Mouse (Mus musculus): ENCODE data around the gene Slc52a3. TPM values are rescaled to one million over a fixed set of nuclear protein-coding genes. Genes with fewer than 3 reads are reported as not detected.
A peak's percentile ranks its signal among the peaks of the same experiment; 100 is the strongest.

Slc52a3 gene
- polyA plus RNA-seq, 1 experiment from 2014 or later = 0.56 TPM

DNA sequence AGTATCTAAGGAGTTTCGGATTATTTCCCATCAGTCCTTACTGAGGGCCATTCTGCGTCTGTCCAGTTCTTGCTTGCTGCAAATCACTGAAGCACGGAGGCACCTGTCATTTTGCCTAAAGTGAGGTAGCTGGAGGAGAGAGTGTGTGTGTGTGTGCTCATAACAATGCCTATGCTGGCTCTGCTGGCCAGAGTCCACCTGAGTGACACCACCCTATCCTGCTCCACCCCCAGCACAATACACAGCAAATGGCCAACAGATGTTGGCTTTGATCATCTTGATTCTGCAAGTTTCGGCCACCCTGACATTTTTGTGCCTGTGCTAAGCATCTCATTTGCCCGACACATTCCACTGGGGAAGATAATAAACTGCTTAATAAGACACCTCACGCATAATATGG is 17.8 kb upstream of the Slc52a3 start:
- Histone ChIP-seq H3K9me3 (ENCODE audit: control insufficient read depth, low read length) (no peaks in the 10 kb centered on the region), H3K4me2 (replicated peaks; ENCODE audit: low read depth, low read length) (peak overlapping the region; percentile 71), H3K36me3 (ENCODE audit: control insufficient read depth, insufficient read depth, low read length) (no peaks in the 10 kb centered on the region), H3K27ac (ENCODE audit: low read depth, low read length) (no peak overlapping the region), H3K27me3 (ENCODE audit: control insufficient read depth, insufficient read depth, low read length) (no peaks in the 10 kb centered on the region), H3K9ac (ENCODE audit: low read depth, low read length) (no peak overlapping the region), H3K4me1 (replicated peaks; ENCODE audit: control insufficient read depth, insufficient read depth, low read length) (peaks cover 5% of the 10 kb centered on the region; the same call in 1 of the 2 replicates), H3K4me3 (ENCODE audit: low read depth, low read length) (peak overlapping the region; percentile 92; the same call in 1 of the 2 replicates)
- 72% methylated on average over 6 of the region's 6 CpGs for WGBS
- no peak for DNase-seq (ENCODE audit: low spot score)
- ATAC-seq (ENCODE audit: low FRiP score) = no peak

GRCm38 (mm10) chr2:151979470-151980354 is 16.6 kb upstream of the Slc52a3 start, which contains the start of gene Fam110a:
Gene Fam110a, minus strand, starts transcription at chr2:151980219.
- Histone ChIP-seq H3K36me3 (ENCODE audit: control insufficient read depth, insufficient read depth, low read length) (no peaks in the 10 kb centered on the region), H3K4me3 (ENCODE audit: low read depth, low read length) (peak within 1 kb of the TSS; percentile 92), H3K27ac (ENCODE audit: low read depth, low read length) (peak within 1 kb of the TSS; percentile 70), H3K9me3 (ENCODE audit: control insufficient read depth, low read length) (no peaks in the 10 kb centered on the region), H3K9ac (ENCODE audit: low read depth, low read length) (peak within 1 kb of the TSS; percentile 84), H3K27me3 (ENCODE audit: control insufficient read depth, insufficient read depth, low read length) (no peaks in the 10 kb centered on the region), H3K4me2 (replicated peaks; ENCODE audit: low read depth, low read length) (peak within 1 kb of the TSS; percentile 71), H3K4me1 (replicated peaks; ENCODE audit: control insufficient read depth, insufficient read depth, low read length) (peaks cover 5% of the 10 kb centered on the region; the same call in 1 of the 2 replicates)
- peak; percentile 94 for DNase-seq (ENCODE audit: low spot score)
- peak; percentile 91 for ATAC-seq (ENCODE audit: low FRiP score)
- under 1% methylated on average over 46 of the region's 46 CpGs for WGBS

DNA sequence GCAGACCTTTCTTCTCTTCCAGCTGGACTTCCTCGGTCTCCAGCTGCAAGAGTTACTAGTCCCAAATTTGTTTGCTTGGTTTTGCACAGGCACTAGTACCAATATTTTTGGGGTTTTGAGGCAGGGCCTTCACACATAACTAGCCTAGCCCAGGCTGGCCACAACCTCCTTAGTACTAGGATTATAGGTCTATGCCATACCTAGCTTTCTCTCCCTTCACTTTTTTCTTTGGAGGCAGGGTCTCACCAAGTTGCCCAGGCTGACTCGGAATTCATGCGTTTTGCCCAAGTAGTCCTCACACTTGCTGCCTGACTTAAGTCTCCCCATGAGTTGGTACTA is 16.0 kb upstream of the Slc52a3 start:
- Histone ChIP-seq H3K27ac (ENCODE audit: low read depth, low read length) (peak overlapping the region; percentile 70), H3K27me3 (ENCODE audit: control insufficient read depth, insufficient read depth, low read length) (no peaks in the 10 kb centered on the region), H3K4me3 (ENCODE audit: low read depth, low read length) (peak overlapping the region; percentile 92), H3K36me3 (ENCODE audit: control insufficient read depth, insufficient read depth, low read length) (no peaks in the 10 kb centered on the region), H3K9ac (ENCODE audit: low read depth, low read length) (peak overlapping the region; percentile 40), H3K9me3 (ENCODE audit: control insufficient read depth, low read length) (no peaks in the 10 kb centered on the region), H3K4me1 (replicated peaks; ENCODE audit: control insufficient read depth, insufficient read depth, low read length) (peaks cover 5% of the 10 kb centered on the region; the same call in 1 of the 2 replicates), H3K4me2 (replicated peaks; ENCODE audit: low read depth, low read length) (peak overlapping the region; percentile 71; the same call in 1 of the 2 replicates)
- peak; percentile 54 for ATAC-seq (ENCODE audit: low FRiP score)
- DNase-seq (ENCODE audit: low spot score) = no peak
- WGBS = 45% methylated on average over 3 of the region's 3 CpGs

DNA sequence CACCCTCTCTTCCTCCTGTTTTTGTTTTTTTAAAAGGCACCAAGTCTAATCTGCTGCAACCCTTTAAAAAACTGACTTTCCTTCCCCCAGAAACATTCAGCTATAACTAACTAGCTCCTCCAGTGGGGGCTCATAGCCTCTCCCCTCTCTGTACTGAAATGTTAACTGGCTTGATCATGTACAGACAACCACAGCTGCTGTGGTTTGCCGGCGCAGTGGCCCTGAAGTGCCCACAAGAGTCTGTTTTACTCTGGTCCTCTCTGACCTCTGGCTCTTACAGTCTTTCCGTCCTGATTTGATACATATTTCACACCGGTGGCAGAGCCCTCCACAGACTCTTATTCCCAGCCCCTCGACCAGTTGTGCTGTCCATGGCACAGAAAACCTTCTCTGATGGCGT is 15.0 kb upstream of the Slc52a3 start:
- Histone ChIP-seq H3K9me3 (ENCODE audit: control insufficient read depth, low read length) (no peaks in the 10 kb centered on the region), H3K4me2 (replicated peaks; ENCODE audit: low read depth, low read length) (no peak overlapping the region), H3K4me1 (replicated peaks; ENCODE audit: control insufficient read depth, insufficient read depth, low read length) (peaks cover 5% of the 10 kb centered on the region; the same call in 1 of the 2 replicates), H3K9ac (ENCODE audit: low read depth, low read length) (no peak overlapping the region), H3K36me3 (ENCODE audit: control insufficient read depth, insufficient read depth, low read length) (no peaks in the 10 kb centered on the region), H3K4me3 (ENCODE audit: low read depth, low read length) (no peak overlapping the region), H3K27ac (ENCODE audit: low read depth, low read length) (no peak overlapping the region), H3K27me3 (ENCODE audit: control insufficient read depth, insufficient read depth, low read length) (no peaks in the 10 kb centered on the region)
- WGBS = 69% methylated on average over 6 of the region's 6 CpGs
- DNase-seq (ENCODE audit: low spot score) (no peak), ATAC-seq (ENCODE audit: low FRiP score) (no peak)

GRCm38 (mm10) chr2:151982476-151982875 is 13.8 kb upstream of the Slc52a3 start:
- Histone ChIP-seq H3K9ac (ENCODE audit: low read depth, low read length) (no peak overlapping the region), H3K27me3 (ENCODE audit: control insufficient read depth, insufficient read depth, low read length) (no peaks in the 10 kb centered on the region), H3K4me3 (ENCODE audit: low read depth, low read length) (no peak overlapping the region), H3K9me3 (ENCODE audit: control insufficient read depth, low read length) (no peaks in the 10 kb centered on the region), H3K4me1 (replicated peaks; ENCODE audit: control insufficient read depth, insufficient read depth, low read length) (peaks cover 5% of the 10 kb centered on the region; the same call in 1 of the 2 replicates), H3K4me2 (replicated peaks; ENCODE audit: low read depth, low read length) (no peak overlapping the region), H3K27ac (ENCODE audit: low read depth, low read length) (no peak overlapping the region), H3K36me3 (ENCODE audit: control insufficient read depth, insufficient read depth, low read length) (no peaks in the 10 kb centered on the region)
- ATAC-seq (ENCODE audit: low FRiP score) (no peak), DNase-seq (ENCODE audit: low spot score) (no peak)

GRCm38 (mm10) chr2:151984019-151984418 is 12.3 kb upstream of the Slc52a3 start:
- Histone ChIP-seq H3K9me3 (ENCODE audit: control insufficient read depth, low read length) (no peaks in the 10 kb centered on the region), H3K4me2 (replicated peaks; ENCODE audit: low read depth, low read length) (no peak overlapping the region), H3K4me1 (replicated peaks; ENCODE audit: control insufficient read depth, insufficient read depth, low read length) (peaks cover under 1% of the 10 kb centered on the region; the same call in 1 of the 2 replicates), H3K36me3 (ENCODE audit: control insufficient read depth, insufficient read depth, low read length) (no peaks in the 10 kb centered on the region), H3K27me3 (ENCODE audit: control insufficient read depth, insufficient read depth, low read length) (no peaks in the 10 kb centered on the region), H3K27ac (ENCODE audit: low read depth, low read length) (no peak overlapping the region), H3K4me3 (ENCODE audit: low read depth, low read length) (no peak overlapping the region), H3K9ac (ENCODE audit: low read depth, low read length) (no peak overlapping the region)
- ATAC-seq (ENCODE audit: low FRiP score) (no peak), DNase-seq (ENCODE audit: low spot score) (no peak)
- WGBS = 71% methylated on average over 9 of the region's 9 CpGs

- H3K4me2 ChIP-seq (replicated peaks; ENCODE audit: low read depth, low read length) = no peak overlapping the region
- no peak for ATAC-seq (ENCODE audit: low FRiP score)
Observed at GRCm38 (mm10) chr2:151985426-151986172, 10.7 kb upstream of the Slc52a3 start.

GRCm38 (mm10) chr2:151986958-151987357 is 9.4 kb upstream of the Slc52a3 start:
- H3K4me1 ChIP-seq (replicated peaks; ENCODE audit: control insufficient read depth, insufficient read depth, low read length) = no peaks in the 10 kb centered on the region; the same call in 1 of the 2 replicates
- WGBS = 89% methylated on average over 8 of the region's 8 CpGs
- DNase-seq (ENCODE audit: low spot score) = no peak
- no peak overlapping the region for H3K4me2 ChIP-seq (replicated peaks; ENCODE audit: low read depth, low read length)
- no peaks in the 10 kb centered on the region for H3K9me3 ChIP-seq (ENCODE audit: control insufficient read depth, low read length)
- H3K27ac ChIP-seq (ENCODE audit: low read depth, low read length) = no peak overlapping the region
- H3K9ac ChIP-seq (ENCODE audit: low read depth, low read length) = no peak overlapping the region
- H3K27me3 ChIP-seq (ENCODE audit: control insufficient read depth, insufficient read depth, low read length) = no peaks in the 10 kb centered on the region
- ATAC-seq (ENCODE audit: low FRiP score) = no peak
- no peak overlapping the region for H3K4me3 ChIP-seq (ENCODE audit: low read depth, low read length)
- no peaks in the 10 kb centered on the region for H3K36me3 ChIP-seq (ENCODE audit: control insufficient read depth, insufficient read depth, low read length)

More at GRCm38 (mm10) chr2:151985426-151986172, 10.7 kb upstream of the Slc52a3 start:
- Histone ChIP-seq H3K27me3 (ENCODE audit: control insufficient read depth, insufficient read depth, low read length) (no peaks in the 10 kb centered on the region), H3K9ac (ENCODE audit: low read depth, low read length) (no peak overlapping the region), H3K4me3 (ENCODE audit: low read depth, low read length) (no peak overlapping the region), H3K9me3 (ENCODE audit: control insufficient read depth, low read length) (no peaks in the 10 kb centered on the region), H3K4me1 (replicated peaks; ENCODE audit: control insufficient read depth, insufficient read depth, low read length) (no peaks in the 10 kb centered on the region), H3K27ac (ENCODE audit: low read depth, low read length) (no peak overlapping the region), H3K36me3 (ENCODE audit: control insufficient read depth, insufficient read depth, low read length) (no peaks in the 10 kb centered on the region)
- 72% methylated on average over 7 of the region's 7 CpGs for WGBS
- DNase-seq (ENCODE audit: low spot score) = no peak

All from hindbrain, embryonic 11.5 days (tissue).